Mouse (Mus musculus) heart, adult 2 months (tissue): ENCODE results near the gene Fbxl21. TPM values are rescaled to one million over a fixed set of nuclear protein-coding genes. Genes with fewer than 3 reads are reported as not detected.

Source experiments
- DNase-seq, 2 experiments: peaks; one replicate each; pipeline ENCODE4 v3.0.0; 2021
- H3K27ac ChIP-seq: fragments of 200-600 bp; 2 replicates; pipeline ENCODE4 v1.8.1; 2022
- H3K27me3 ChIP-seq: fragments of 200-500 bp; 2 replicates; pipeline ENCODE4 v1.6.1; 2012; ENCODE audit warnings: mild to moderate bottlenecking, low read length, inconsistent platforms, mixed read lengths; ENCODE audit not compliant: control insufficient read depth, insufficient read depth
- H3K36me3 ChIP-seq: fragments of 200-500 bp; 2 replicates; pipeline ENCODE4 v1.6.1; 2012; ENCODE audit warnings: low read length, inconsistent platforms; ENCODE audit not compliant: control insufficient read depth, insufficient read depth
- H3K4me1 ChIP-seq: fragments of 200-500 bp; 2 replicates; pipeline ENCODE4 v1.6.1; 2011; ENCODE audit warnings: low read length; ENCODE audit not compliant: control insufficient read depth, insufficient read depth
- H3K4me3 ChIP-seq: fragments of 200-600 bp; 2 replicates; pipeline ENCODE4 v1.8.1; 2022
- H3K79me2 ChIP-seq: fragments of 200-500 bp; replicated peaks from 2 replicates; pipeline ENCODE4 v1.6.1; 2012; ENCODE audit warnings: mild to moderate bottlenecking, inconsistent platforms, low read length, moderate library complexity, mixed read lengths; ENCODE audit not compliant: control insufficient read depth, insufficient read depth
- H3K9ac ChIP-seq: fragments of 200-500 bp; 2 replicates; pipeline ENCODE4 v1.6.1; 2012; ENCODE audit warnings: low read depth, mild to moderate bottlenecking, control low read depth, inconsistent platforms, low read length, mixed read lengths
- CTCF ChIP-seq: fragments of 200-600 bp; IDR thresholded peaks from 2 replicates; pipeline ENCODE4 v1.8.1; 2022; ENCODE audit warnings: antibody characterized with exemption, mild to moderate bottlenecking, moderate library complexity
- EP300 ChIP-seq: fragments of 200-500 bp; IDR thresholded peaks from 2 replicates; pipeline ENCODE4 v1.6.1; 2011; ENCODE audit warnings: low read depth, low read length, control low read depth; ENCODE audit not compliant: insufficient read depth
- POLR2A ChIP-seq: fragments of 200-500 bp; IDR thresholded peaks from 2 replicates; pipeline ENCODE4 v1.6.1; 2011; ENCODE audit warnings: mild to moderate bottlenecking, low read depth, low read length, control low read depth; ENCODE audit not compliant: insufficient read depth
- WGBS: fragments of 180-500 bp; shearing (Covaris S2); methylation state at CpG from one replicate; pipeline ENCODE4 v1.1.7; 2018; 5-methylcytosine and 5-hydroxymethylcytosine counted together
- intact Hi-C: fragments of 180-260 bp; cut with DNase I; formaldehyde crosslinking; loops from one replicate; pipeline ENCODE4 v1.15.1; 2025
- long read RNA-seq: library from polyadenylated mRNA; stranded (forward); transcript quantifications from one replicate; pipeline ENCODE4 v2.0.0, GENCODE M21; 2021
- polyA plus RNA-seq: library from polyadenylated mRNA; depleted of rRNA; stranded (reverse); fragments of >200 nt; gene quantifications from 2 replicates; pipeline ENCODE4 v1.2.3, GENCODE M21; 2012; rRNA removed
- total RNA-seq, 2 experiments: library from RNA; stranded (reverse); gene quantifications; 2 replicates each; pipeline ENCODE4 v1.2.3; 2021

The Fbxl21 gene
- total RNA-seq (under 1 TPM; 0.68 to 0.97 TPM), polyA plus RNA-seq (0.29 and 0.31 TPM in 2 replicates)
- long read RNA-seq: 0 reads

GRCm38 (mm10) chr13:56522081-56522820 is at the start of gene Fbxl21:
Gene Fbxl21 (plus strand): TSS chr13:56522472.
- no peaks in the 10 kb centered on the region for H3K27me3 ChIP-seq
- DNase-seq: peak; percentile 91 to 92
- TF ChIP-seq CTCF (no peak), POLR2A (peak; percentile 36; the same call in 1 of the 2 replicates)
- peak within 1 kb of the TSS; percentile 64 for H3K9ac ChIP-seq
- H3K79me2 ChIP-seq: no peaks in the 10 kb centered on the region
- H3K4me1 ChIP-seq: peaks cover 2% of the 10 kb centered on the region; the same call in 1 of the 2 replicates
- H3K27ac ChIP-seq: peak within 1 kb of the TSS; percentile 49; the same call in 1 of the 2 replicates
- no peaks in the 10 kb centered on the region for H3K36me3 ChIP-seq
- 3% methylated on average over 56 of the region's 56 CpGs for WGBS
- H3K4me3 ChIP-seq: peak within 1 kb of the TSS; percentile 70
- intact Hi-C loops: no loop called here

- Histone ChIP-seq H3K27me3 (no peaks in the 10 kb centered on the region), H3K4me1 (no peaks in the 10 kb centered on the region), H3K79me2 (no peaks in the 10 kb centered on the region), H3K9ac (no peak overlapping the region), H3K36me3 (no peaks in the 10 kb centered on the region), H3K27ac (no peak overlapping the region), H3K4me3 (no peak overlapping the region)
- TF ChIP-seq EP300 (no peak), CTCF (no peak), POLR2A (no peak)
- WGBS: 86% methylated on average over 9 of the region's 9 CpGs
- no peak for DNase-seq
- intact Hi-C loops: no loop called here
Observed at GRCm38 (mm10) chr13:56472661-56473060, 49.6 kb upstream of the Fbxl21 start.

GRCm38 (mm10) chr13:56475363-56475762 is 46.9 kb upstream of the Fbxl21 start:
- no peaks in the 10 kb centered on the region for H3K27me3 ChIP-seq
- H3K4me1 ChIP-seq: no peaks in the 10 kb centered on the region
- H3K4me3 ChIP-seq: no peak overlapping the region
- intact Hi-C loops: loop anchor here (1.0 to 5.0 kb wide), 5 partner anchors 81 to 787 kb away; no protein-coding TSS in a partner anchor
- H3K9ac ChIP-seq: no peak overlapping the region
- 16% methylated on average over 4 of the region's 4 CpGs for WGBS
- no peaks in the 10 kb centered on the region for H3K36me3 ChIP-seq
- H3K79me2 ChIP-seq: no peaks in the 10 kb centered on the region
- peak; percentile 29 to 33 for DNase-seq
- no peak for TF ChIP-seq POLR2A
- TF ChIP-seq CTCF: peak; percentile 87
- peak; percentile 81 for TF ChIP-seq EP300
- H3K27ac ChIP-seq: no peak overlapping the region

- DNase-seq: no peak
- no peaks in the 10 kb centered on the region for H3K27me3 ChIP-seq
- TF ChIP-seq CTCF (no peak), POLR2A (no peak), EP300 (no peak)
Observed at GRCm38 (mm10) chr13:56476790-56477189, 45.5 kb upstream of the Fbxl21 start.

GRCm38 (mm10) chr13:56477271-56477670 is 45.0 kb upstream of the Fbxl21 start:
- peak in 1 of 2 experiments; percentile 15 for DNase-seq
- H3K27me3 ChIP-seq: no peaks in the 10 kb centered on the region
- intact Hi-C loops: loop anchor here (5.0 kb wide), 2 partner anchors 180 to 785 kb away; no protein-coding TSS in a partner anchor
- no peaks in the 10 kb centered on the region for H3K79me2 ChIP-seq
- H3K27ac ChIP-seq: no peak overlapping the region
- no peak overlapping the region for H3K9ac ChIP-seq
- H3K36me3 ChIP-seq: no peaks in the 10 kb centered on the region
- no peaks in the 10 kb centered on the region for H3K4me1 ChIP-seq
- no peak overlapping the region for H3K4me3 ChIP-seq
- 6% methylated on average over 6 of the region's 6 CpGs for WGBS
- TF ChIP-seq CTCF (no peak), POLR2A (no peak), EP300 (no peak)

More at GRCm38 (mm10) chr13:56476790-56477189, 45.5 kb upstream of the Fbxl21 start:
- Histone ChIP-seq H3K79me2 (no peaks in the 10 kb centered on the region), H3K27ac (no peak overlapping the region), H3K9ac (no peak overlapping the region), H3K36me3 (no peaks in the 10 kb centered on the region), H3K4me1 (no peaks in the 10 kb centered on the region), H3K4me3 (no peak overlapping the region)
- intact Hi-C loops: loop anchor here (5.0 kb wide), 2 partner anchors 181 to 786 kb away; no protein-coding TSS in a partner anchor
- 54% methylated on average over 5 of the region's 5 CpGs for WGBS

GRCm38 (mm10) chr13:56478027-56478426 is 44.2 kb upstream of the Fbxl21 start:
- H3K79me2 ChIP-seq: no peaks in the 10 kb centered on the region
- intact Hi-C loops: loop anchor here (5.0 kb wide), 2 partner anchors 179 to 784 kb away; no protein-coding TSS in a partner anchor
- H3K4me1 ChIP-seq: no peaks in the 10 kb centered on the region
- 80% methylated on average over 6 of the region's 6 CpGs for WGBS
- no peaks in the 10 kb centered on the region for H3K27me3 ChIP-seq
- H3K4me3 ChIP-seq: no peak overlapping the region
- no peak overlapping the region for H3K9ac ChIP-seq
- H3K36me3 ChIP-seq: no peaks in the 10 kb centered on the region
- TF ChIP-seq EP300: no peak
- TF ChIP-seq POLR2A: no peak
- no peak for TF ChIP-seq CTCF
- no peak for DNase-seq
- no peak overlapping the region for H3K27ac ChIP-seq
